Mouse (Mus musculus): ENCODE data around the gene Fam222b. TPM values are rescaled to one million over a fixed set of nuclear protein-coding genes. Genes with fewer than 3 reads are reported as not detected.
"Not testable (repeated sequence)": the region's sequence is repeated elsewhere in the genome, so short reads cannot be mapped to it uniquely, and the experiment has no call there.

Fam222b gene
- polyA plus RNA-seq, 1 experiment = not detected

GRCm38 (mm10) chr11:78121176-78121575 lies 26.7 kb downstream of the Fam222b start:
- WGBS = 69% methylated on average over 5 of the region's 5 CpGs
- Histone ChIP-seq H3K27ac (ENCODE audit: insufficient read depth, low read depth, low read length) (no peak overlapping the region), H3K4me3 (ENCODE audit: insufficient read depth, low read depth, low read length) (no peak overlapping the region), H3K4me1 (ENCODE audit: control insufficient read depth, insufficient read depth, low read length) (peaks cover 5% of the 10 kb centered on the region; the same call in 1 of the 2 replicates)
- TF ChIP-seq POLR2A (IDR thresholded peaks at IDR 0.05; ENCODE audit: insufficient read depth, low read depth, low read length) (no peak), CTCF (IDR thresholded peaks at IDR 0.05; ENCODE audit: insufficient read depth, low read depth, low read length) (no peak)

GRCm38 (mm10) chr11:78122815-78123214 lies 28.4 kb downstream of the Fam222b start:
- no peak overlapping the region for H3K27ac ChIP-seq (ENCODE audit: insufficient read depth, low read depth, low read length)
- no peak for TF ChIP-seq CTCF (IDR thresholded peaks at IDR 0.05; ENCODE audit: insufficient read depth, low read depth, low read length)
- TF ChIP-seq POLR2A (IDR thresholded peaks at IDR 0.05; ENCODE audit: insufficient read depth, low read depth, low read length) = no peak
- WGBS = 88% methylated on average over 4 of the region's 4 CpGs
- H3K4me3 ChIP-seq (ENCODE audit: insufficient read depth, low read depth, low read length) = no peak overlapping the region
- H3K4me1 ChIP-seq (ENCODE audit: control insufficient read depth, insufficient read depth, low read length) = peaks cover 8% of the 10 kb centered on the region; the same call in 1 of the 2 replicates

GRCm38 (mm10) chr11:78123782-78124181 lies 29.3 kb downstream of the Fam222b start:
- H3K27ac ChIP-seq (ENCODE audit: insufficient read depth, low read depth, low read length) = no peak overlapping the region
- TF ChIP-seq CTCF (IDR thresholded peaks at IDR 0.05; ENCODE audit: insufficient read depth, low read depth, low read length) (no peak), POLR2A (IDR thresholded peaks at IDR 0.05; ENCODE audit: insufficient read depth, low read depth, low read length) (no peak)
- H3K4me3 ChIP-seq (ENCODE audit: insufficient read depth, low read depth, low read length) = no peak overlapping the region
- peaks cover 8% of the 10 kb centered on the region; the same call in 1 of the 2 replicates for H3K4me1 ChIP-seq (ENCODE audit: control insufficient read depth, insufficient read depth, low read length)

GRCm38 (mm10) chr11:78125691-78126090 lies 31.2 kb downstream of the Fam222b start:
- 47% methylated on average over 6 of the region's 6 CpGs for WGBS
- Histone ChIP-seq H3K4me1 (ENCODE audit: control insufficient read depth, insufficient read depth, low read length) (peaks cover 9% of the 10 kb centered on the region; the same call in 1 of the 2 replicates), H3K27ac (ENCODE audit: insufficient read depth, low read depth, low read length) (no peak overlapping the region), H3K4me3 (ENCODE audit: insufficient read depth, low read depth, low read length) (no peak overlapping the region)
- no peak for TF ChIP-seq POLR2A (IDR thresholded peaks at IDR 0.05; ENCODE audit: insufficient read depth, low read depth, low read length)
- TF ChIP-seq CTCF (IDR thresholded peaks at IDR 0.05; ENCODE audit: insufficient read depth, low read depth, low read length) = no peak

- no peak for TF ChIP-seq POLR2A (IDR thresholded peaks at IDR 0.05; ENCODE audit: insufficient read depth, low read depth, low read length)
- TF ChIP-seq CTCF (IDR thresholded peaks at IDR 0.05; ENCODE audit: insufficient read depth, low read depth, low read length) = no peak
- H3K4me3 ChIP-seq (ENCODE audit: insufficient read depth, low read depth, low read length) = no peak overlapping the region
- 80% methylated on average over 4 of the region's 4 CpGs for WGBS
- no peak overlapping the region for H3K27ac ChIP-seq (ENCODE audit: insufficient read depth, low read depth, low read length)
- H3K4me1 ChIP-seq (ENCODE audit: control insufficient read depth, insufficient read depth, low read length) = peaks cover 9% of the 10 kb centered on the region; the same call in 1 of the 2 replicates
Observed at GRCm38 (mm10) chr11:78126739-78127138, 32.3 kb downstream of the Fam222b start.

- TF ChIP-seq POLR2A (IDR thresholded peaks at IDR 0.05; ENCODE audit: insufficient read depth, low read depth, low read length) (no peak), CTCF (IDR thresholded peaks at IDR 0.05; ENCODE audit: insufficient read depth, low read depth, low read length) (no peak)
- Histone ChIP-seq H3K4me3 (ENCODE audit: insufficient read depth, low read depth, low read length) (no peak overlapping the region), H3K4me1 (ENCODE audit: control insufficient read depth, insufficient read depth, low read length) (peaks cover 12% of the 10 kb centered on the region), H3K27ac (ENCODE audit: insufficient read depth, low read depth, low read length) (no peak overlapping the region)
- 30% methylated on average over 8 of the region's 8 CpGs for WGBS
Observed at GRCm38 (mm10) chr11:78129458-78129857, 35.0 kb downstream of the Fam222b start.

- 91% methylated on average over 6 of the region's 6 CpGs for WGBS
Observed at GRCm38 (mm10) chr11:78133915-78134314, 39.5 kb downstream of the Fam222b start.

GRCm38 (mm10) chr11:78134344-78134743 lies 39.9 kb downstream of the Fam222b start:
- Histone ChIP-seq H3K4me1 (ENCODE audit: control insufficient read depth, insufficient read depth, low read length) (peaks cover 4% of the 10 kb centered on the region; the same call in 1 of the 2 replicates), H3K4me3 (ENCODE audit: insufficient read depth, low read depth, low read length) (no peak overlapping the region), H3K27ac (ENCODE audit: insufficient read depth, low read depth, low read length) (no peak overlapping the region)
- no peak for TF ChIP-seq POLR2A (IDR thresholded peaks at IDR 0.05; ENCODE audit: insufficient read depth, low read depth, low read length)
- TF ChIP-seq CTCF (IDR thresholded peaks at IDR 0.05; ENCODE audit: insufficient read depth, low read depth, low read length) = no peak
- WGBS = 85% methylated on average over 3 of the region's 3 CpGs

More at GRCm38 (mm10) chr11:78133915-78134314, 39.5 kb downstream of the Fam222b start:
- no peak overlapping the region for H3K4me3 ChIP-seq (ENCODE audit: insufficient read depth, low read depth, low read length)
- no peak overlapping the region for H3K27ac ChIP-seq (ENCODE audit: insufficient read depth, low read depth, low read length)
- H3K4me1 ChIP-seq (ENCODE audit: control insufficient read depth, insufficient read depth, low read length) = peaks cover 7% of the 10 kb centered on the region
- TF ChIP-seq POLR2A (IDR thresholded peaks at IDR 0.05; ENCODE audit: insufficient read depth, low read depth, low read length) (no peak), CTCF (IDR thresholded peaks at IDR 0.05; ENCODE audit: insufficient read depth, low read depth, low read length) (no peak)

- not testable (repeated sequence) for H3K4me1 ChIP-seq (ENCODE audit: control insufficient read depth, insufficient read depth, low read length); H3K27ac ChIP-seq (ENCODE audit: insufficient read depth, low read depth, low read length); H3K4me3 ChIP-seq (ENCODE audit: insufficient read depth, low read depth, low read length)
- 90% methylated on average over 7 of the region's 7 CpGs for WGBS
Observed at GRCm38 (mm10) chr11:78135314-78135713, 40.9 kb downstream of the Fam222b start.

- H3K4me3 ChIP-seq (ENCODE audit: insufficient read depth, low read depth, low read length) = no peak overlapping the region
- no peak for TF ChIP-seq POLR2A (IDR thresholded peaks at IDR 0.05; ENCODE audit: insufficient read depth, low read depth, low read length)
- no peak for TF ChIP-seq CTCF (IDR thresholded peaks at IDR 0.05; ENCODE audit: insufficient read depth, low read depth, low read length)
- no peak overlapping the region for H3K27ac ChIP-seq (ENCODE audit: insufficient read depth, low read depth, low read length)
- H3K4me1 ChIP-seq (ENCODE audit: control insufficient read depth, insufficient read depth, low read length) = peaks cover 4% of the 10 kb centered on the region; the same call in 1 of the 2 replicates
- WGBS = 74% methylated on average over 1 of the region's 1 CpGs
Observed at GRCm38 (mm10) chr11:78136132-78136531, 41.7 kb downstream of the Fam222b start.
